8 mouse cellular contexts compared by ENCODE assay signal in the genomic region with DNA sequence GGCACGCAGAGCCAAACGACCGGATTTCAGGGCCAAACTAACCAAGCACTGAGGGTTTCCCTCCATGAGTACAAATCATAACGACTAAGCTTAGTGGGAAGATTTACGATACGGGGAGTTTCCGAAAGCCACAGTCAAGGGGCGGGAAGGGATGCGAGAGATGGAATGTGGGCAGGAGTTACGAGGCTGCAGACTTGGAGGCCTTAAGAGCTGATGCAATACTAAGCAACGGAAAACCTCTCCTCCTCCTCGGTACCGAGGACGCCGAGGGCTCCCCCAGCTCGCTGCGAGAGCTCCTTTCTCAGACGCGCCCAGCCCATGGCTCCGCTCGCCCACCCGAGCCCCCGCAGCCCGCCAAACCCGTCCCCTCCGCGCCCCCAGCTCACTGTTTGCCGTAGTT. TPM values are rescaled to one million over a fixed set of nuclear protein-coding genes. Genes with fewer than 3 reads are reported as not detected.
DNase-seq lines count a peak whose midpoint lies in the region; ATAC-seq lines count a peak whose summit lies in the region.

No protein-coding gene starts in this region.

- no peaks in the 10 kb centered on the region for H3K9me3 ChIP-seq in kidney, embryonic 16.5 days (ENCODE audit: low read length)
- no peaks in the 10 kb centered on the region for H3K9me3 ChIP-seq in limb, embryonic 11.5 days (ENCODE audit: control insufficient read depth, low read length)
- no peaks in the 10 kb centered on the region for H3K9me3 ChIP-seq in neural tube, embryonic 12.5 days

- no peaks in the 10 kb centered on the region for H3K27me3 ChIP-seq in kidney, embryonic 16.5 days (ENCODE audit: insufficient read depth, low read length)
- no peaks in the 10 kb centered on the region for H3K27me3 ChIP-seq in limb, embryonic 11.5 days (ENCODE audit: control insufficient read depth, insufficient read depth, low read length)
- H3K27me3 ChIP-seq in neural tube, embryonic 12.5 days (replicated peaks): no peaks in the 10 kb centered on the region

- H3K4me2 ChIP-seq in kidney, embryonic 16.5 days (replicated peaks; ENCODE audit: low read depth, low read length): peak overlapping the region; percentile 69
- H3K4me2 ChIP-seq in limb, embryonic 11.5 days (ENCODE audit: low read depth, severe bottlenecking): peak overlapping the region; percentile 46
- peak overlapping the region; percentile 73 for H3K4me2 ChIP-seq in neural tube, embryonic 12.5 days (replicated peaks)

- peak overlapping the region; percentile 94 for H3K27ac ChIP-seq in kidney, embryonic 16.5 days (ENCODE audit: low read length)
- H3K27ac ChIP-seq in limb, embryonic 11.5 days (replicated peaks; ENCODE audit: low read depth, low read length): 0 out of 2 replicates have a peak overlapping the region, but pooled peaks have one; percentile 12
- peak overlapping the region; percentile 37; the same call in 1 of the 2 replicates for H3K27ac ChIP-seq in neural tube, embryonic 12.5 days

- peak overlapping the region; percentile 92 for H3K4me3 ChIP-seq in kidney, embryonic 16.5 days (ENCODE audit: low read length)
- H3K4me3 ChIP-seq in limb, embryonic 11.5 days (ENCODE audit: low read depth, low read length): peak overlapping the region; percentile 99
- peak overlapping the region; percentile 93 for H3K4me3 ChIP-seq in neural tube, embryonic 12.5 days

- no peak for DNase-seq in kidney, adult 11 months
- peak; percentile 63 for DNase-seq in R1 (ENCODE audit: low read depth, low spot score)
- peak; percentile 65 for DNase-seq in fibroblast of lung, adult 2 months (ENCODE audit: low read depth)
- DNase-seq in limb, embryonic 11.5 days (ENCODE audit: low spot score): peak; percentile 46
- DNase-seq in ovary, postnatal 14 days (ENCODE audit: low spot score): no peak
- DNase-seq in cerebellum, adult 9-10 months: no peak

- peaks cover 39% of the 10 kb centered on the region for H3K36me3 ChIP-seq in kidney, embryonic 16.5 days (ENCODE audit: insufficient read depth, low read length)
- peaks cover 23% of the 10 kb centered on the region for H3K36me3 ChIP-seq in limb, embryonic 11.5 days (ENCODE audit: control insufficient read depth, insufficient read depth, low read length)
- H3K36me3 ChIP-seq in neural tube, embryonic 12.5 days: peaks cover 38% of the 10 kb centered on the region

- 1% methylated on average over 22 of the region's 28 CpGs for WGBS in kidney, embryonic 16.5 days
- WGBS in limb, embryonic 11.5 days: 1% methylated on average over 28 of the region's 28 CpGs
- under 1% methylated on average over 28 of the region's 28 CpGs for WGBS in neural tube, embryonic 12.5 days

- ATAC-seq in kidney, embryonic 16.5 days (ENCODE audit: low FRiP score, low TSS enrichment): peak; percentile 62
- ATAC-seq in limb, embryonic 11.5 days (ENCODE audit: insufficient number of reproducible peaks, low FRiP score, low TSS enrichment, low read depth): peak; percentile 32; the same call in 1 of the 2 replicates
- ATAC-seq in neural tube, embryonic 12.5 days (ENCODE audit: low FRiP score, low read depth): 0 out of 2 replicates have a peak, but pooled peaks have one; percentile 19

- peaks cover 8% of the 10 kb centered on the region for H3K4me1 ChIP-seq in kidney, embryonic 16.5 days (ENCODE audit: insufficient read depth, low read length)
- no peaks in the 10 kb centered on the region for H3K4me1 ChIP-seq in limb, embryonic 11.5 days (ENCODE audit: control insufficient read depth, insufficient read depth, low read length)
- H3K4me1 ChIP-seq in neural tube, embryonic 12.5 days: 0 out of 2 replicates have a peak, but pooled peaks cover 4% of the 10 kb centered on the region

- H3K9ac ChIP-seq in kidney, embryonic 16.5 days (replicated peaks; ENCODE audit: low read length): peak overlapping the region; percentile 91
- peak overlapping the region; percentile 80 for H3K9ac ChIP-seq in limb, embryonic 11.5 days (ENCODE audit: low read length)
- H3K9ac ChIP-seq in neural tube, embryonic 12.5 days: peak overlapping the region; percentile 84

RNA-seq across cellular contexts. Expression of a gene that starts 0.5 kb away (rescaled TPM):
- 200 and 219 TPM in 2 replicates for polyA plus RNA-seq in kidney, embryonic 16.5 days (2015; fragmentation: Nextera tagmentation; extraction: Ambion mirVana)
- 195 and 204 TPM in 2 replicates for polyA plus RNA-seq in limb, embryonic 11.5 days (2014; fragmentation: Nextera tagmentation; extraction: Ambion mirVana)
- 207 and 208 TPM in 2 replicates for polyA plus RNA-seq in neural tube, embryonic 12.5 days (2016; fragmentation: Nextera tagmentation; extraction: Ambion mirVana)

RNA-seq across cellular contexts. Expression of a gene that starts 19.0 kb away (rescaled TPM):
- 0.96 and 1.1 TPM in 2 replicates for polyA plus RNA-seq in kidney, embryonic 16.5 days (2015; fragmentation: Nextera tagmentation; extraction: Ambion mirVana)
- 0.34 and 0.61 TPM in 2 replicates for polyA plus RNA-seq in limb, embryonic 11.5 days (2014; fragmentation: Nextera tagmentation; extraction: Ambion mirVana)
- 0.27 and 0.40 TPM in 2 replicates for polyA plus RNA-seq in neural tube, embryonic 12.5 days (2016; fragmentation: Nextera tagmentation; extraction: Ambion mirVana)

RNA-seq across cellular contexts. Expression of a gene that starts 19.9 kb away (rescaled TPM):
- polyA plus RNA-seq in kidney, embryonic 16.5 days (2015; fragmentation: Nextera tagmentation; extraction: Ambion mirVana): 39.3 and 41.3 TPM in 2 replicates
- polyA plus RNA-seq in limb, embryonic 11.5 days (2014; fragmentation: Nextera tagmentation; extraction: Ambion mirVana): 27.9 and 33.6 TPM in 2 replicates
- polyA plus RNA-seq in neural tube, embryonic 12.5 days (2016; fragmentation: Nextera tagmentation; extraction: Ambion mirVana): 26.1 and 28.2 TPM in 2 replicates

RNA-seq across cellular contexts. Expression of a gene that starts 29.0 kb away (rescaled TPM):
- polyA plus RNA-seq in kidney, embryonic 16.5 days (2015; fragmentation: Nextera tagmentation; extraction: Ambion mirVana): not detected in 2 replicates
- not detected in 2 replicates for polyA plus RNA-seq in limb, embryonic 11.5 days (2014; fragmentation: Nextera tagmentation; extraction: Ambion mirVana)
- not detected in 2 replicates for polyA plus RNA-seq in neural tube, embryonic 12.5 days (2016; fragmentation: Nextera tagmentation; extraction: Ambion mirVana)

Comparison
In these comparisons a context has a peak if more than half of its experiments do, and no peak if none do; other contexts are left out.
1. H3K27ac ChIP-seq: peak in every context shown above with its lines; median percentile 94 in kidney, embryonic 16.5 days; 37 in neural tube, embryonic 12.5 days; 12 in limb, embryonic 11.5 days.
2. DNase-seq: peak in R1 (single experiment), fibroblast of lung, adult 2 months (single experiment) and limb, embryonic 11.5 days (single experiment); none in kidney, adult 11 months (single experiment), ovary, postnatal 14 days (single experiment) and cerebellum, adult 9-10 months (single experiment).
3. Peak in every context shown above with its lines, with median percentiles within 50 percentile points of each other: ATAC-seq, H3K4me2 ChIP-seq, H3K4me3 ChIP-seq and H3K9ac ChIP-seq.